Comparison of ENCODE assay signal across 9 mouse cellular contexts in the genomic region with DNA sequence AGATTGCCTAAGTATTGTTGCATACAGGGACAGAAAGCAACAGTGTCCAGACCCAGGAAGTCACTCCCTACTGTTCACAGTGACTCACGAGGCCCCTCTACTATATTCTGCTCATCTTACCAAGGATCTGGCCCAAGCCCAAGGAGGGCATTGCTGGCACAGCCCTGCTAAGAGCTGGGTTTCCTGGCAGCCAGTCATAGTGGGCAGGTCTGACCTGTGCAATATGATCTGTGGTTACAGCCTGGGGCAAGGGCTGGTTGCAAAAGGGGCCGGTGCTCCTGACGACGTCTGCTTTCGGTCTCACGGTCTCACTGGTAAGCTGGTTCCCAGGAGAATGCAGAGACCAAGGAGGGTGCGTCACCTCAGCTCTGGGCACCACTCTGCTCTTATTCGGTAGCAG. TPM values are rescaled to one million over a fixed set of nuclear protein-coding genes. Genes with fewer than 3 reads are reported as not detected.
DNase-seq lines count a peak whose midpoint lies in the region.
"Had no signal": no experiment of that assay in that cellular context is flagged by ENCODE, and none has a peak within 500 bp of the region (broad histone marks: within the 10 kb centered on the region; RNA-seq: fewer than 3 reads in every experiment).

No protein-coding gene starts in this region.

- peak; percentile 87 for DNase-seq in urinary bladder, postnatal 14 days (ENCODE audit: low spot score)
- DNase-seq in urinary bladder, adult 2 months (ENCODE audit: low spot score) = no peak
- peak; percentile 88 for DNase-seq in gastrocnemius, adult 18-20 months (ENCODE audit: low spot score)
- peak; percentile 79 for DNase-seq in kidney, adult 18-20 months
- peak; percentile 91 for DNase-seq in lung, postnatal 36 days
- DNase-seq in natural killer cell, adult 2 months (ENCODE audit: low spot score in 2 of 2) = no peak
- DNase-seq in yolk sac, embryonic 10.5 days (ENCODE audit: low spot score) = no peak

RNA-seq across cellular contexts. Expression of a gene that starts 8.1 kb away (rescaled TPM):
- polyA plus RNA-seq in urinary bladder, adult 2 months (2012; rRNA removed) = 31.2 and 34.1 TPM in 2 replicates
- total RNA-seq in gastrocnemius, adult 18-20 months (2021) = not detected

RNA-seq across cellular contexts. Expression of a gene that starts 25.6 kb away (rescaled TPM):
- 15.9 and 17.9 TPM in 2 replicates for polyA plus RNA-seq in urinary bladder, adult 2 months (2012; rRNA removed)
- total RNA-seq in gastrocnemius, adult 18-20 months (2021) = 10 to 100 TPM; 10.1 to 10.2 TPM

RNA-seq across cellular contexts. Expression of a gene that starts 25.8 kb away (rescaled TPM):
- polyA plus RNA-seq in urinary bladder, adult 2 months (2012; rRNA removed) = 157 and 160 TPM in 2 replicates
- total RNA-seq in gastrocnemius, adult 18-20 months (2021) = not detected

RNA-seq across cellular contexts. Expression of a gene that starts 33.3 kb away (rescaled TPM):
- polyA plus RNA-seq in urinary bladder, adult 2 months (2012; rRNA removed) = 0.72 and 1.4 TPM in 2 replicates
- total RNA-seq in gastrocnemius, adult 18-20 months (2021) = not detected
- polyA plus RNA-seq: cerebellum, adult 2 months; spleen, adult 2 months had no signal

RNA-seq across cellular contexts. Expression of a gene that starts 54.4 kb away (rescaled TPM):
- 30.1 and 32.4 TPM in 2 replicates for polyA plus RNA-seq in urinary bladder, adult 2 months (2012; rRNA removed)
- 1 to 10 TPM; 7.9 to 9.1 TPM for total RNA-seq in gastrocnemius, adult 18-20 months (2021)

Comparison
In these comparisons a context has a peak if more than half of its experiments do, and no peak if none do; other contexts are left out.
1. DNase-seq: peak in urinary bladder, postnatal 14 days (single experiment), gastrocnemius, adult 18-20 months (single experiment), kidney, adult 18-20 months (single experiment) and lung, postnatal 36 days (single experiment); none in urinary bladder, adult 2 months (single experiment), natural killer cell, adult 2 months (0 of 2) and yolk sac, embryonic 10.5 days (single experiment).